21 mouse cellular contexts compared by ENCODE assay signal in genomic region chr11:45875351-45875935, GRCm38 (mm10). TPM values are rescaled to one million over a fixed set of nuclear protein-coding genes. Genes with fewer than 3 reads are reported as not detected.
DNase-seq lines count a peak whose midpoint lies in the region; ATAC-seq lines count a peak whose summit lies in the region.
"Had no signal": no experiment of that assay in that cellular context is flagged by ENCODE, and none has a peak within 500 bp of the region (broad histone marks: within the 10 kb centered on the region; RNA-seq: fewer than 3 reads in every experiment).

No protein-coding gene starts in this region.

- ATAC-seq in CD4-positive, CD25-positive, alpha-beta regulatory T cell, adult 4 months = peak; percentile 45
- ATAC-seq in inflammation-experienced regulatory T-cells, adult 6 months = peak; percentile 54
- ATAC-seq: forebrain, embryonic 15.5 days; liver, embryonic 12.5 days had no signal

- no peak overlapping the region for H3K4me3 ChIP-seq in hindbrain, embryonic 10.5 days
- H3K4me3 ChIP-seq: forebrain, embryonic 15.5 days; limb, embryonic 12.5 days; liver, embryonic 12.5 days; megakaryocyte, embryonic 14.5 days had no signal

- H3K27ac ChIP-seq in hindbrain, embryonic 10.5 days = no peak overlapping the region
- H3K27ac ChIP-seq: forebrain, embryonic 15.5 days; limb, embryonic 12.5 days; liver, embryonic 12.5 days had no signal

- 95% methylated on average over 7 of the region's 7 CpGs for WGBS in hindbrain, embryonic 10.5 days

- no peaks in the 10 kb centered on the region for H3K27me3 ChIP-seq in hindbrain, embryonic 10.5 days (ENCODE audit: insufficient read depth, poor library complexity, severe bottlenecking)
- H3K27me3 ChIP-seq: forebrain, embryonic 15.5 days; limb, embryonic 12.5 days; liver, embryonic 12.5 days; megakaryocyte, embryonic 14.5 days had no signal

- H3K9me3 ChIP-seq in hindbrain, embryonic 10.5 days = no peaks in the 10 kb centered on the region
- H3K9me3 ChIP-seq: forebrain, embryonic 15.5 days; limb, embryonic 12.5 days; liver, embryonic 12.5 days; megakaryocyte, embryonic 14.5 days had no signal

- H3K36me3 ChIP-seq in hindbrain, embryonic 10.5 days = peaks cover 11% of the 10 kb centered on the region

- DNase-seq in heart, adult 8-10 months (ENCODE audit: low spot score) = peak; percentile 46
- DNase-seq in heart, postnatal 4 days = no peak
- peak; percentile 18 for DNase-seq in gastrocnemius, postnatal 10 days
- DNase-seq in frontal cortex, postnatal 36 days (ENCODE audit: low spot score in 2 of 2) = no peak
- no peak for DNase-seq in cerebellum, adult 8-10 months
- DNase-seq in hindbrain, embryonic 10.5 days (ENCODE audit: low spot score) = no peak
- DNase-seq: adrenal gland, postnatal 14 days; cerebellum, adult 11 months; cerebellum, postnatal 25 days; embryo, embryonic 11 days; kidney, postnatal 36 days; layer of hippocampus, adult 9-11 months; lung, adult 2 months; right cerebral cortex, postnatal 4 days; thymus, postnatal 4 days had no signal

- H3K4me1 ChIP-seq in hindbrain, embryonic 10.5 days (replicated peaks) = 0 out of 2 replicates have a peak, but pooled peaks cover 8% of the 10 kb centered on the region

RNA-seq across cellular contexts. Expression of gene Clint1, which starts 23.6 kb away (rescaled TPM):
- total RNA-seq in heart, adult 8-10 months (2022) = 10 to 100 TPM; 45.7 to 48.2 (median 47.2) TPM
- total RNA-seq in heart, postnatal 4 days (2021) = 10 to 100 TPM; 52.0 to 53.0 TPM
- 10 to 100 TPM; 29.1 to 44.1 TPM for polyA plus RNA-seq in CD4-positive, CD25-positive, alpha-beta regulatory T cell, adult 4 months (2017; shearing (Covaris generic))
- total RNA-seq in gastrocnemius, postnatal 10 days (2021) = 10 to 100 TPM; 44.9 to 51.3 TPM
- polyA plus RNA-seq in inflammation-experienced regulatory T-cells, adult 6 months (2017; shearing (Covaris generic)) = 10 to 100 TPM; 36.9 to 52.5 (median 45.6) TPM
- 59.1 and 62.2 TPM in 2 replicates for polyA plus RNA-seq in hindbrain, embryonic 10.5 days (2016; fragmentation: Nextera tagmentation; extraction: Ambion mirVana)

Comparison
In these comparisons a context has a peak if more than half of its experiments do, and no peak if none do; other contexts are left out.
1. DNase-seq: peak in heart, adult 8-10 months (single experiment) and gastrocnemius, postnatal 10 days (single experiment); none in heart, postnatal 4 days (single experiment), frontal cortex, postnatal 36 days (0 of 2), cerebellum, adult 8-10 months (single experiment) and hindbrain, embryonic 10.5 days (single experiment).